Mouse (Mus musculus) heart, embryonic 16.5 days (tissue): ENCODE measurements around the gene Elobl. TPM values are rescaled to one million over a fixed set of nuclear protein-coding genes. Genes with fewer than 3 reads are reported as not detected.

Experiments used
- ATAC-seq: fragments of 200-750 bp; cut with Nextera tagmentation; replicated peaks from 2 replicates; pipeline ENCODE4 v1.8.0; 2017; ENCODE audit warnings: moderate number of reproducible peaks; ENCODE audit not compliant: insufficient read depth, low FRiP score; ENCODE audit errors: extremely low read depth
- H3K27ac ChIP-seq: fragments of 300-500 bp; sonication (generic); 2 replicates; pipeline ENCODE4 v1.5.1; 2014; ENCODE audit warnings: mild to moderate bottlenecking, low read length, control low read depth, moderate library complexity
- H3K27me3 ChIP-seq: fragments of 300-500 bp; sonication (generic); 2 replicates; pipeline ENCODE4 v1.6.1; 2014; ENCODE audit warnings: low read length, mixed read lengths; ENCODE audit not compliant: control insufficient read depth, insufficient read depth
- H3K36me3 ChIP-seq: fragments of 300-500 bp; sonication (generic); 2 replicates; pipeline ENCODE4 v1.6.1; 2014; ENCODE audit not compliant: control insufficient read depth, insufficient read depth
- H3K4me1 ChIP-seq: fragments of 300-500 bp; sonication (generic); 2 replicates; pipeline ENCODE4 v1.6.1; 2014; ENCODE audit warnings: low read length, mixed read lengths; ENCODE audit not compliant: control insufficient read depth, insufficient read depth
- H3K4me2 ChIP-seq: fragments of 300-500 bp; sonication (generic); 2 replicates; pipeline ENCODE4 v1.6.1; 2014; ENCODE audit warnings: low read depth, mild to moderate bottlenecking, control low read depth, low read length
- H3K4me3 ChIP-seq: fragments of 300-500 bp; sonication (generic); 2 replicates; pipeline ENCODE4 v1.5.1; 2014; ENCODE audit warnings: mild to moderate bottlenecking, control low read depth, low read length
- H3K9ac ChIP-seq: fragments of 300-500 bp; sonication (generic); 2 replicates; pipeline ENCODE4 v1.6.1; 2014; ENCODE audit warnings: low read length, control low read depth
- H3K9me3 ChIP-seq: fragments of 300-500 bp; sonication (generic); replicated peaks from 2 replicates; pipeline ENCODE4 v1.6.1; 2016; ENCODE audit warnings: low read length; ENCODE audit not compliant: control insufficient read depth
- WGBS: fragments of 180-500 bp; shearing (Covaris S2); extraction: QIAGEN DNeasy Blood & Tissue Kit; methylation state at CpG from one replicate; pipeline ENCODE4 v1.1.7; 2014; 5-methylcytosine and 5-hydroxymethylcytosine counted together
- polyA plus RNA-seq: library from polyadenylated mRNA; unstranded; fragments of >200 nt; fragmentation: Nextera tagmentation; extraction: Ambion mirVana; gene quantifications from 2 replicates; pipeline ENCODE4 v1.2.1, GENCODE M21; 2015

Elobl gene
- polyA plus RNA-seq, 1 experiment from 2014 or later: not detected

DNA sequence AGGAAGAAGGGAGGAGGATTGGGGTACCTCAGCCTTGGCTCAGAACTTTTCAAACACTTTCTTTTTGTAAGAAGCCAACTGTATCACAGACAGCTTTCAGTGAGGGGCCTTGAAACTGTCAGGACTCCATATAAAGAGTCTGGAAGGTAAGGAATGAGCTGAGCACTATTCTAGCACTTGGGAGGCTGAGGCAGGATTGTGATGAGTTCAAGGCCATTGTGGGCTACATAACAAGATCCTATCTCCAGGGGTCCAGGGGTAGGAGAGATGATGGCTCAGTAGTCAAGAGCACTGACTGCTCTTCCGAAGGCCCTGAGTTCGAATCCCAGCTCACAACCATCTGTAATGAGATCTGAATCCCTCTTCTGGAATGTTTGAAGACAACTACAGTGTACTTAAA lies 15.2 kb downstream of the Elobl start:
- Histone ChIP-seq H3K4me2 (no peak overlapping the region), H3K9ac (no peak overlapping the region), H3K27me3 (no peaks in the 10 kb centered on the region), H3K4me1 (peaks cover 9% of the 10 kb centered on the region), H3K4me3 (no peak overlapping the region), H3K27ac (no peak overlapping the region), H3K36me3 (0 out of 2 replicates have a peak, but pooled peaks cover 5% of the 10 kb centered on the region), H3K9me3 (no peaks in the 10 kb centered on the region)
- 100% methylated on average over 2 of the region's 2 CpGs for WGBS
- ATAC-seq: no peak

DNA sequence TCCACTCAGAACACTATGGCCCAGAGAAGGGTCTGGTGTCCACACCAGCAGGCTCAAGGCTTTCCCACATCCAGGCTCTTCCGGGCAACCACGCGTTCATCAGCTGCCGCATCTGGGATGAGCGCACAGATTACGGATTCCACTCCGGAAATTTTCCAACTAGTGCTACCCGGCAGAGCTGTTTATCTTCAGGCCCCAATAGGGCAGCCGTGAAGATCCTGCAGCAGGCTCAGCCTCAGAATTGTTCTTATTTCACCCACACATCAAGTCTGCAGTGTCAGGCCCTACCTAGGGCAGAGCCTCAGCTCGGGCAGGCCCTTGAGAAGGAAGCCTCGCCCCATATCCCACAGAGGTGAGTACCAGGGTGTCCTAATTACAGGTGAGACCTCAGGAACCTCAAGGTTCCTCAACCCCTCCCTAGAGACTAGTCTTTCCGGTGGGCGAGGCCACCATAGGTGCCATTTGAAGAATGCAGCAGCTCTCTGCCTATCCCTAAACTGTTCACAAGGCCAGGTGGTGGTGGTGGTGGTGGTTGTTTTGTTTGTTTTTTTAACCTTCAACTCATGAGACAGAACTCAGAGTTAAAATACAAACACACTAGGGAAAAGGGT lies 16.0 kb downstream of the Elobl start:
- Histone ChIP-seq H3K27ac (no peak overlapping the region), H3K9ac (no peak overlapping the region), H3K9me3 (no peaks in the 10 kb centered on the region), H3K4me3 (no peak overlapping the region), H3K36me3 (0 out of 2 replicates have a peak, but pooled peaks cover 5% of the 10 kb centered on the region), H3K27me3 (no peaks in the 10 kb centered on the region), H3K4me1 (peaks cover 9% of the 10 kb centered on the region), H3K4me2 (no peak overlapping the region)
- 74% methylated on average over 13 of the region's 13 CpGs for WGBS
- no peak for ATAC-seq

DNA sequence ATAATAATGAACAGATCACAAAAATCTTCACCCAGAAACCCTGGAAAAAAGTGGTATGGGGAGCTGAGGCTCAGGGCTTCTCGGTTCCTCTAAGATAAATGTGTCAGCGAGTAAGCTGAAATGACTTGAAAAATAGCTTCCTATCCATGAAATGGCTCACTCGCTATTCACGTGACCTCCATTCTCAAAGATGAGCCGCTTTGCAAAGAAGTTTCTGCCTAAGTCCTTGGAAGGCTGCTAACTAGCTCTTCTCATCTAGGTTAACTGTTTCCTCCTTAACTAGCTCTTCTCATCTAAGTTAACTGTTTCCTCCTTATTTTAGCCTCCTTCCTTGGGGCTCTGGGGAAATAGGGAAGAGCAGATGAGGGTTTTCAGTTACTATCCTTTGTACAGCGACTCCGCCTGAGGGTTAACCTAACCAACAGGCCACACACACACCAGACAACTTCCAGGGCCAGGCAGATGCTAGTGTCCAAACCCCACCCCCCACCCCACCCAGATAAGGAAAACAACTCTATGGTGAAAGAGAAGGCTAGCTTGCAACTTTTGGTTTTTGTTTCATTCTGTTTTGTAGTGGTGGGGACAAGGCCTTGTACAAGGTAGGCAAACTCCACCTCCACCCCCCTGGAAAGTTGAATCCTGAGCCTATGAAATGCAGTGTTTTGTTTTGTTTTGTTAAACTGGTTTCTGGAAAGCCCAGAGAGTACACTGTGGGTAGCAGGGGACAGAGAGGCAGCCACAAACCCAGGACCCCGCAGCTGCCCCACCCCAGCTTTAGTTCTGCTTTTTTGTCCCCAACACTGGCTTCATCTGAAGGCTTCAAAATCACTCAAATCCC lies 16.7 kb downstream of the Elobl start:
- Histone ChIP-seq H3K9ac (no peak overlapping the region), H3K4me1 (peaks cover 5% of the 10 kb centered on the region), H3K4me3 (no peak overlapping the region), H3K27ac (no peak overlapping the region), H3K4me2 (no peak overlapping the region), H3K27me3 (no peaks in the 10 kb centered on the region), H3K9me3 (no peaks in the 10 kb centered on the region), H3K36me3 (peaks cover 8% of the 10 kb centered on the region; the same call in 1 of the 2 replicates)
- no peak for ATAC-seq
- WGBS: 84% methylated on average over 8 of the region's 8 CpGs

GRCm38 (mm10) chr11:88948896-88949295 lies 17.8 kb downstream of the Elobl start:
- ATAC-seq: no peak

GRCm38 (mm10) chr11:88945971-88946585 lies 20.7 kb downstream of the Elobl start:
- no peak overlapping the region for H3K27ac ChIP-seq
- no peak overlapping the region for H3K4me2 ChIP-seq
- H3K4me1 ChIP-seq: no peaks in the 10 kb centered on the region
- no peaks in the 10 kb centered on the region for H3K9me3 ChIP-seq
- H3K4me3 ChIP-seq: no peak overlapping the region
- 73% methylated on average over 7 of the region's 8 CpGs for WGBS
- no peaks in the 10 kb centered on the region for H3K27me3 ChIP-seq
- ATAC-seq: no peak
- H3K36me3 ChIP-seq: peaks cover 12% of the 10 kb centered on the region
- H3K9ac ChIP-seq: no peak overlapping the region

More at GRCm38 (mm10) chr11:88948896-88949295, 17.8 kb downstream of the Elobl start:
- Histone ChIP-seq H3K9me3 (no peaks in the 10 kb centered on the region), H3K27ac (no peak overlapping the region), H3K36me3 (peaks cover 12% of the 10 kb centered on the region), H3K27me3 (no peaks in the 10 kb centered on the region), H3K4me2 (no peak overlapping the region), H3K9ac (no peak overlapping the region), H3K4me1 (no peaks in the 10 kb centered on the region), H3K4me3 (no peak overlapping the region)
- WGBS: 79% methylated on average over 8 of the region's 8 CpGs

- Histone ChIP-seq H3K4me3 (no peak overlapping the region), H3K27ac (no peak overlapping the region), H3K36me3 (peaks cover 7% of the 10 kb centered on the region), H3K9me3 (no peaks in the 10 kb centered on the region), H3K27me3 (no peaks in the 10 kb centered on the region), H3K4me2 (no peak overlapping the region), H3K9ac (no peak overlapping the region), H3K4me1 (no peaks in the 10 kb centered on the region)
- WGBS: 78% methylated on average over 12 of the region's 12 CpGs
- no peak for ATAC-seq
These were observed 25.2 kb downstream of the Elobl start for GRCm38 (mm10) chr11:88941489-88941888.

DNA sequence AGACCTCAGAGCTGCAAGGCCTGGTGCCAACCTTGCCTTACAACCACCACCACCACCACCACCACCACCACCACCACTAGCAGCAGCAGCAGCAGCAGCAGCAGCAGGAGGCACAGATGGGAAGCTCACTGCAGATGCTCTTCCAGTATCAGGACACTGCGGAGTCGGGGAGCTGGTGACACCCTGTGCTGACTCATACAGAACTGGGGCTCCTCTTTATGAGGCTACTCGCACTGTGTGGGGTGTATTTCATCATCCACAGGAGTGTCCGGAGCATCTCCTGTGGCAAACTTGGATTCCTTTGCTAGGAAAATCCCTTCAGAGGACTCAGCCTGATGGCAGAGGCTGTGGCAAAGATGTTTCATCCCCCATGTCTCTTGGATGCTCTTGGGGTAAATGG lies 27.1 kb downstream of the Elobl start:
- WGBS: 90% methylated on average over 4 of the region's 4 CpGs
- no peak overlapping the region for H3K4me2 ChIP-seq
- ATAC-seq: no peak

GRCm38 (mm10) chr11:88938770-88939169 lies 28.0 kb downstream of the Elobl start:
- no peak overlapping the region for H3K4me3 ChIP-seq
- WGBS: 93% methylated on average over 2 of the region's 2 CpGs
- no peak overlapping the region for H3K4me2 ChIP-seq
- H3K27me3 ChIP-seq: no peaks in the 10 kb centered on the region
- H3K36me3 ChIP-seq: 0 out of 2 replicates have a peak, but pooled peaks cover 4% of the 10 kb centered on the region
- H3K27ac ChIP-seq: no peak overlapping the region
- H3K4me1 ChIP-seq: no peaks in the 10 kb centered on the region
- no peak overlapping the region for H3K9ac ChIP-seq
- no peak for ATAC-seq
- no peaks in the 10 kb centered on the region for H3K9me3 ChIP-seq

More for the DNA sequence above, 27.1 kb downstream of the Elobl start:
- Histone ChIP-seq H3K4me3 (no peak overlapping the region), H3K9me3 (no peaks in the 10 kb centered on the region), H3K4me1 (no peaks in the 10 kb centered on the region), H3K36me3 (peaks cover 7% of the 10 kb centered on the region), H3K9ac (no peak overlapping the region), H3K27me3 (no peaks in the 10 kb centered on the region), H3K27ac (no peak overlapping the region)

GRCm38 (mm10) chr11:88937886-88938285 lies 28.8 kb downstream of the Elobl start:
- 82% methylated on average over 2 of the region's 2 CpGs for WGBS

More at GRCm38 (mm10) chr11:88937886-88938285, 28.8 kb downstream of the Elobl start:
- Histone ChIP-seq H3K27me3 (no peaks in the 10 kb centered on the region), H3K36me3 (0 out of 2 replicates have a peak, but pooled peaks cover 7% of the 10 kb centered on the region), H3K27ac (no peak overlapping the region), H3K9ac (no peak overlapping the region), H3K4me3 (no peak overlapping the region), H3K4me2 (no peak overlapping the region), H3K9me3 (no peaks in the 10 kb centered on the region), H3K4me1 (no peaks in the 10 kb centered on the region)
- ATAC-seq: no peak
